Mouse (Mus musculus) megakaryocyte, embryonic 14.5 days (primary cell): ENCODE measurements around the gene Pmm1.

Experiments used
- FLI1 ChIP-seq: IDR thresholded peaks from 2 replicates; pipeline ENCODE4 v1.6.1; 2012; ENCODE audit warnings: low read length, inconsistent platforms, mixed read lengths
- GATA1 ChIP-seq: IDR thresholded peaks from 3 replicates; pipeline ENCODE4 v1.6.1; 2012; ENCODE audit warnings: mixed read lengths, low read length, inconsistent platforms, borderline replicate concordance

- TF ChIP-seq GATA1: no peak
- no peak for TF ChIP-seq FLI1
These were observed 24.1 kb downstream of the Pmm1 start, which contains the start of gene Csdc2 for GRCm38 (mm10) chr15:81936679-81937078.
